Mouse (Mus musculus): ENCODE measurements at regions not wholly inside any gene's neighbourhood (a gene's known extent, or its start where the extent isn't known, plus 50 kb on each side); places are given as distances from the start of the nearest gene placed in this dataset.
"Not testable (repeated sequence)": the region's sequence is repeated elsewhere in the genome, so short reads cannot be mapped to it uniquely, and the experiment has no call there.

DNA sequence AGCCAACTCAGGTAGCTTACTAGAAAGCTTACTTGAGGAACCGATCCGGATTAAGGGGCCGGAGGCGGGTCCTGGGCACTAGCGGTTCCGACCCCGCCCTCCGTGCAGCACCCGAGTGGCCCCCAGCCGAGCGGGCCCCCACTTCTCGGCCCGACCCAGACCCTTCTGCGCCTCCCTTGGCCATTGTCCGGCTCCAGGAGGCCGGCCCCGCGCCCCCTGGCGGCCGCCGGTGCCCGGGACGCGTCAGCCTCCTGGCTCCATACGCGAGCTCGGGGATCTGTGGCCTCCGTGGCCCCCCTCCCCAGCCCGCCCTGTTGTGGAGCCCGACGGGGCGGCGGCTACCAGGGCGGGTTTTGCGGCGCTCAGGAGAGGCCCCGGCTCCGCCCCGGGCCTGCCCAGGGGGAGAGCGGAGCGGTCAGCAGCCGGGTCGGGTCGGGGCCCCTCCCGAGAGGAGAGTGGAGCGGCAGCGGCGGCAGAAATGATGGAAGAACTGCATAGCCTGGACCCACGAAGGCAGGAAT is 94.3 kb upstream of the Zfp986 start:
- peak; percentile 6 to 15 for DNase-seq

DNA sequence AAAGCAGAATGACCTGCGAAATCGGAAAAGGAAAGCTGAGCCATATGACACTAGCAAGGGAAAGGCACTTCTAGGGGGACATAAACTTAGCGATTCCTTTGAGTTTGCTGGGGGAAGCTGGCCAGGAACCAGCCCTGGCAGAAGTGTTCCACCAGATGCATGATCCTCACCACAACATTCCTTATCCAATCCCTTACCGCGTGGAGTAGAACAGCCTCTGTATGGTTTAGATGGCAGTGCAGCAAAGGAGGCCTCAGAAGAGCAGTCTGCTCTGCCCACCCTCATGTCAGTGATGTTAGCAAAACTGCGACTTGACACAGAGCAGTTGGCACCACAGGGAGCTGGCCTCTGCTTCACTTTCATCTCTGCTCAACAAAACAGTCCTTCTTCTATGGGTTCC is 93.7 kb upstream of the Zfp986 start:
- not testable (repeated sequence) for DNase-seq

DNA sequence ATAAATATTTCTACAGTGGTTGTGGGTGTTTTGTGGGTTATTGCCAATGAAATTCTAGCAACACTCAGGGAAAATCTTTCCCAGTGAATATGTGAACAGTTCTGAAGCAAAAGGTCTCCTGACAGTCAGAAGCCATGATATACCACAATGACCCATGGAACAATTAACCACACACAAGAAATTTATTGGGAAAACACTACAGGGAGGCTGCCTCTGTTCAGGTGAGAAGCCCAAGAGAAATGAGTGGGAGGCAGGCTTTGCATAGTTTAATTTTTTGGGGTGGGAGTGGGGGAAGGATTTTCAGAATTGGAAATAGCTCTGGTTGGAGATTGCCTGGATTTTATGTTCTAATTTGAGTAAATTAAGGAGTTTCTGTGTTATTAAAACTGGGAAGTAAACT is 92.1 kb upstream of the Zfp986 start:
- DNase-seq: not testable (repeated sequence)

DNA sequence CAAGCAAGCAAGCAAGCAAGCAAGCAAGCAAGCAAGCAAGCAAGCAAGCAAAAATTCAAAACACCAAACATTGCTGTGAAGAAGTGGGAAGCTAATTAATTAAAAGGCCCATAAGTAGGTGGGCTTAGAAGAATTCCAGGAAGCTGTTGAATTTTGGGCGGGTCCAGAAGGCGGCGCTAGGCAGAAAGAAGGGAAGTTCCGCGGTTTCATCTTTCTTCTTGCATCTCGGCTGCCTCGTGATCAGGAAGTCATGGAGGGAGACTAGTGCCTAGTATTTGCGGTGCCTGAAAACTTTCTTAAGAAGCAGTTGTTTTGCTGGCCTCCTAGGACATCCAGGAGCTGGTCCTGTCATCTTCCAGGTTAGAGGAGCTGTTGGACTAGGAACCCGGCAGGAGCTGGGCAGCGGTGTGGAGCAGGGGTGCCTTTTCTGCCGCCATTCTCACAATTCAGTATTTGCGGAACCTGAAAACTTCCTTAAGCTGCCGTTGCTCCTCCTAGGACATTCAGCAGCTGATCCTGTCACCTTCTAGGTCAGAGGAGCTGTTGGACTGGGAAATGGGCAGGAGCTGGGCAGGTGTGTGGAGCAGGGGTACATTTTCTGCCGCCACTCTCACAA is 87.2 kb upstream of the Zfp986 start:
- not testable (repeated sequence) for DNase-seq

DNA sequence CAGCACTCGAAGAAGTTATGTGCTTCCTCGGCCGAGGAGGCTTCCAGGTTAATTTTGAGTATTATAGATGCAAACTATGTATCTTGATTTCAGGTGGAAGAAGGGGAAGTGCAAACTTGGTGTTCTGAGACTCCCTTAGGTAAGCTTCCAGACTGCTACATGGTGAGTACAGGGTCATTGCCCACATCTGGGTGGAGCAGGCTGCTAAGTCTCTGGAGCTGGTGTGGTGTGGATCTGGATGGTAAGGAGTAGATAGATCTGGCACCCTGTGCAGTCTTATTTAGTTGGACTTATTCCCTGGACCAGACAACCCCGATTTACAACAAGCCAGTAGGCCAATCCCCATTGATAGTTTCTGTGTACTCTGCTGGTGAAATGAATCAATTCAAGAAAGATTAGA is 53.9 kb upstream of the Zfp986 start:
- not testable (repeated sequence) for DNase-seq

All from thymus, postnatal 36 days (tissue).